Mouse (Mus musculus): ENCODE measurements around the gene Stambpl1. TPM values are rescaled to one million over a fixed set of nuclear protein-coding genes. Genes with fewer than 3 reads are reported as not detected.

Stambpl1 gene
- polyA plus RNA-seq, 1 experiment from 2014 or later = 12.0 TPM

- no peak for ATAC-seq (ENCODE audit: insufficient number of reproducible peaks, low FRiP score, low TSS enrichment, low read depth)
- Histone ChIP-seq H3K9ac (ENCODE audit: low read length) (no peak overlapping the region), H3K9me3 (ENCODE audit: control insufficient read depth, low read length) (no peaks in the 10 kb centered on the region), H3K27me3 (ENCODE audit: control insufficient read depth, insufficient read depth, low read length) (no peaks in the 10 kb centered on the region), H3K4me1 (ENCODE audit: control insufficient read depth, insufficient read depth, low read length) (0 out of 2 replicates have a peak, but pooled peaks cover 2% of the 10 kb centered on the region), H3K4me3 (ENCODE audit: low read depth, low read length) (no peak overlapping the region), H3K27ac (replicated peaks; ENCODE audit: low read depth, low read length) (no peak overlapping the region), H3K36me3 (ENCODE audit: control insufficient read depth, insufficient read depth, low read length) (no peaks in the 10 kb centered on the region), H3K4me2 (ENCODE audit: low read depth, severe bottlenecking) (no peak overlapping the region)
- no peak for DNase-seq (ENCODE audit: low spot score)
- 50% methylated on average over 9 of the region's 9 CpGs for WGBS
Observed at GRCm38 (mm10) chr19:34252450-34252849, 60.4 kb downstream of the Stambpl1 start.

GRCm38 (mm10) chr19:34254101-34254879, 62.3 kb downstream of the Stambpl1 start:
- H3K4me3 ChIP-seq (ENCODE audit: low read depth, low read length) = no peak overlapping the region
- no peak overlapping the region for H3K4me2 ChIP-seq (ENCODE audit: low read depth, severe bottlenecking)
- no peaks in the 10 kb centered on the region for H3K27me3 ChIP-seq (ENCODE audit: control insufficient read depth, insufficient read depth, low read length)
- H3K9ac ChIP-seq (ENCODE audit: low read length) = no peak overlapping the region
- ATAC-seq (ENCODE audit: insufficient number of reproducible peaks, low FRiP score, low TSS enrichment, low read depth) = no peak
- no peaks in the 10 kb centered on the region for H3K36me3 ChIP-seq (ENCODE audit: control insufficient read depth, insufficient read depth, low read length)
- DNase-seq (ENCODE audit: low spot score) = no peak
- no peak overlapping the region for H3K27ac ChIP-seq (replicated peaks; ENCODE audit: low read depth, low read length)
- 0 out of 2 replicates have a peak, but pooled peaks cover 2% of the 10 kb centered on the region for H3K4me1 ChIP-seq (ENCODE audit: control insufficient read depth, insufficient read depth, low read length)
- WGBS = 48% methylated on average over 14 of the region's 14 CpGs
- no peaks in the 10 kb centered on the region for H3K9me3 ChIP-seq (ENCODE audit: control insufficient read depth, low read length)

- DNase-seq (ENCODE audit: low spot score) (no peak), ATAC-seq (ENCODE audit: insufficient number of reproducible peaks, low FRiP score, low TSS enrichment, low read depth) (peak; percentile 57; the same call in 1 of the 2 replicates)
- Histone ChIP-seq H3K4me1 (ENCODE audit: control insufficient read depth, insufficient read depth, low read length) (0 out of 2 replicates have a peak, but pooled peaks cover 2% of the 10 kb centered on the region), H3K9me3 (ENCODE audit: control insufficient read depth, low read length) (no peaks in the 10 kb centered on the region), H3K4me2 (ENCODE audit: low read depth, severe bottlenecking) (no peak within 1 kb of the TSS), H3K27me3 (ENCODE audit: control insufficient read depth, insufficient read depth, low read length) (no peaks in the 10 kb centered on the region), H3K27ac (replicated peaks; ENCODE audit: low read depth, low read length) (no peak within 1 kb of the TSS), H3K36me3 (ENCODE audit: control insufficient read depth, insufficient read depth, low read length) (no peaks in the 10 kb centered on the region), H3K4me3 (ENCODE audit: low read depth, low read length) (no peak within 1 kb of the TSS), H3K9ac (ENCODE audit: low read length) (no peak within 1 kb of the TSS)
- 40% methylated on average over 16 of the region's 16 CpGs for WGBS
Observed at GRCm38 (mm10) chr19:34254880-34255681, 63.1 kb downstream of the Stambpl1 start, which contains the start of gene Acta2. Gene Acta2 (minus strand): TSS chr19:34255590.

GRCm38 (mm10) chr19:34256149-34256548, 64.1 kb downstream of the Stambpl1 start:
- WGBS = 73% methylated on average over 5 of the region's 5 CpGs
- H3K36me3 ChIP-seq (ENCODE audit: control insufficient read depth, insufficient read depth, low read length) = no peaks in the 10 kb centered on the region
- 0 out of 2 replicates have a peak, but pooled peaks cover 2% of the 10 kb centered on the region for H3K4me1 ChIP-seq (ENCODE audit: control insufficient read depth, insufficient read depth, low read length)
- H3K27me3 ChIP-seq (ENCODE audit: control insufficient read depth, insufficient read depth, low read length) = no peaks in the 10 kb centered on the region
- H3K4me3 ChIP-seq (ENCODE audit: low read depth, low read length) = no peak overlapping the region
- H3K27ac ChIP-seq (replicated peaks; ENCODE audit: low read depth, low read length) = no peak overlapping the region
- ATAC-seq (ENCODE audit: insufficient number of reproducible peaks, low FRiP score, low TSS enrichment, low read depth) = no peak
- no peak overlapping the region for H3K9ac ChIP-seq (ENCODE audit: low read length)
- H3K9me3 ChIP-seq (ENCODE audit: control insufficient read depth, low read length) = no peaks in the 10 kb centered on the region
- H3K4me2 ChIP-seq (ENCODE audit: low read depth, severe bottlenecking) = no peak overlapping the region
- no peak for DNase-seq (ENCODE audit: low spot score)

- no peak overlapping the region for H3K4me3 ChIP-seq (ENCODE audit: low read depth, low read length)
- 0 out of 2 replicates have a peak, but pooled peaks cover 2% of the 10 kb centered on the region for H3K4me1 ChIP-seq (ENCODE audit: control insufficient read depth, insufficient read depth, low read length)
- no peak for ATAC-seq (ENCODE audit: insufficient number of reproducible peaks, low FRiP score, low TSS enrichment, low read depth)
- no peak overlapping the region for H3K27ac ChIP-seq (replicated peaks; ENCODE audit: low read depth, low read length)
- H3K9ac ChIP-seq (ENCODE audit: low read length) = no peak overlapping the region
- no peaks in the 10 kb centered on the region for H3K36me3 ChIP-seq (ENCODE audit: control insufficient read depth, insufficient read depth, low read length)
- H3K27me3 ChIP-seq (ENCODE audit: control insufficient read depth, insufficient read depth, low read length) = no peaks in the 10 kb centered on the region
- no peak overlapping the region for H3K4me2 ChIP-seq (ENCODE audit: low read depth, severe bottlenecking)
- DNase-seq (ENCODE audit: low spot score) = no peak
- no peaks in the 10 kb centered on the region for H3K9me3 ChIP-seq (ENCODE audit: control insufficient read depth, low read length)
- WGBS = 90% methylated on average over 2 of the region's 2 CpGs
Observed at GRCm38 (mm10) chr19:34256936-34257335, 64.9 kb downstream of the Stambpl1 start.

- Histone ChIP-seq H3K27ac (replicated peaks; ENCODE audit: low read depth, low read length) (no peak overlapping the region), H3K9ac (ENCODE audit: low read length) (no peak overlapping the region), H3K27me3 (ENCODE audit: control insufficient read depth, insufficient read depth, low read length) (no peaks in the 10 kb centered on the region), H3K4me2 (ENCODE audit: low read depth, severe bottlenecking) (no peak overlapping the region), H3K4me3 (ENCODE audit: low read depth, low read length) (no peak overlapping the region), H3K4me1 (ENCODE audit: control insufficient read depth, insufficient read depth, low read length) (no peaks in the 10 kb centered on the region), H3K36me3 (ENCODE audit: control insufficient read depth, insufficient read depth, low read length) (no peaks in the 10 kb centered on the region), H3K9me3 (ENCODE audit: control insufficient read depth, low read length) (no peaks in the 10 kb centered on the region)
- DNase-seq (ENCODE audit: low spot score) (no peak), ATAC-seq (ENCODE audit: insufficient number of reproducible peaks, low FRiP score, low TSS enrichment, low read depth) (no peak)
- WGBS = 88% methylated on average over 2 of the region's 2 CpGs
Observed at GRCm38 (mm10) chr19:34262273-34262974, 70.4 kb downstream of the Stambpl1 start.

GRCm38 (mm10) chr19:34265604-34266193, 73.7 kb downstream of the Stambpl1 start:
- no peak overlapping the region for H3K4me2 ChIP-seq (ENCODE audit: low read depth, severe bottlenecking)
- no peaks in the 10 kb centered on the region for H3K4me1 ChIP-seq (ENCODE audit: control insufficient read depth, insufficient read depth, low read length)
- no peak for DNase-seq (ENCODE audit: low spot score)
- H3K27ac ChIP-seq (replicated peaks; ENCODE audit: low read depth, low read length) = no peak overlapping the region
- no peak overlapping the region for H3K9ac ChIP-seq (ENCODE audit: low read length)
- no peak overlapping the region for H3K4me3 ChIP-seq (ENCODE audit: low read depth, low read length)
- no peak for ATAC-seq (ENCODE audit: insufficient number of reproducible peaks, low FRiP score, low TSS enrichment, low read depth)
- WGBS = 85% methylated on average over 5 of the region's 5 CpGs
- no peaks in the 10 kb centered on the region for H3K36me3 ChIP-seq (ENCODE audit: control insufficient read depth, insufficient read depth, low read length)
- no peaks in the 10 kb centered on the region for H3K27me3 ChIP-seq (ENCODE audit: control insufficient read depth, insufficient read depth, low read length)
- H3K9me3 ChIP-seq (ENCODE audit: control insufficient read depth, low read length) = no peaks in the 10 kb centered on the region

GRCm38 (mm10) chr19:34268991-34269390, 77.0 kb downstream of the Stambpl1 start:
- H3K4me1 ChIP-seq (ENCODE audit: control insufficient read depth, insufficient read depth, low read length) = no peaks in the 10 kb centered on the region
- no peaks in the 10 kb centered on the region for H3K27me3 ChIP-seq (ENCODE audit: control insufficient read depth, insufficient read depth, low read length)
- no peak for DNase-seq (ENCODE audit: low spot score)
- no peaks in the 10 kb centered on the region for H3K36me3 ChIP-seq (ENCODE audit: control insufficient read depth, insufficient read depth, low read length)
- H3K9ac ChIP-seq (ENCODE audit: low read length) = no peak overlapping the region
- no peaks in the 10 kb centered on the region for H3K9me3 ChIP-seq (ENCODE audit: control insufficient read depth, low read length)
- ATAC-seq (ENCODE audit: insufficient number of reproducible peaks, low FRiP score, low TSS enrichment, low read depth) = no peak
- no peak overlapping the region for H3K4me2 ChIP-seq (ENCODE audit: low read depth, severe bottlenecking)
- H3K4me3 ChIP-seq (ENCODE audit: low read depth, low read length) = no peak overlapping the region
- 66% methylated on average over 1 of the region's 1 CpGs for WGBS
- H3K27ac ChIP-seq (replicated peaks; ENCODE audit: low read depth, low read length) = no peak overlapping the region
